Mouse (Mus musculus) spleen, embryonic (tissue): ENCODE data around the gene Mlx.

Experiments
- CTCF ChIA-PET: fragments of 350-600 bp; sonication (Branson Sonifier 250); formaldehyde crosslinking; loops from one replicate; lab custom pipeline; 2022; lab: Charles Lee

Gene Mlx

DNA sequence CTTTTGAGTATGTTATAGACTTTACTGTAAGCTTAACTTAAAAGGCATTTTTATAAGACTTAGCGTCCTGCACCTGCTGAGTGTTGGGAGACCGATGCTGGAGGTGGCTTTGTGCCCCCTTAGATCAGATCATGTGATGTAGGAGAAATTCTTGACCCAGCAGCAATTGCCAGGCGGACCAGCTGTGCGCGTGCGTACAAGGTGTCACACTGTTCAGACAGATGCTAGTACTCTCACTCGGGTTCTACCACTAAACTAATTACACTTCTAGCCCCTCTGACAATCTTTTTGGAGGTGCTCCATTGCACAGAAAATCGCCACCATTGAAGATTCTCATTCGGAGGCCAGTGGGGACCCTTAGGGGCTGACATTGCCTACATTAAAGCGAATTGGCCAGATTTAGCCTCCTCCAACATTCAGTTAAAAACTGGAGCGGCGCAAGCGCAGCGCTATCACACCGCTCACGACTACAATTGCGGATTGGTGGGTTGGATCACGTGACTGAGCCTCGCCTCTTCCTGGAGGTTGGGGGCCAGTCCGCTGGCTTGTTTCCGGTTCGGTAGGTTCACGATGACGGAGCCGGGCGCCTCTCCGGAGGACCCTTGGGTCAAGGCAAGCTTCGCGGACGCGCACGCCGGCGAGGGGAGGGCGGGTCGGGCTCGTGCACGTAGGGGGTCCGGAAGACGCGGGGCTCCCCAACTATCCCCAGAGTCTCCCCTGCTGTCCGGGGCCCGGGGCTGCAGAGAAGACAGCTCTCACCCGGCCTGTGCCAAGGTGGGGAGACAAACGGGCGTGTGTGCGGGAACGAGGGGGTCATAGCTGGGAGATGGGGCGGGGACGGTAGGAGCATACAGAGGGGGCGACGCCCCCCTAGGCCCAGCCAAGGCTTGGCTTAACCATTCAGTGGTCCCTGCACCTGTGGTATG, at the start of gene Mlx:
TSS of gene Mlx (plus strand) at position 522 of the 926 bp plus-strand sequence.
- CTCF ChIA-PET: no interaction called here

DNA sequence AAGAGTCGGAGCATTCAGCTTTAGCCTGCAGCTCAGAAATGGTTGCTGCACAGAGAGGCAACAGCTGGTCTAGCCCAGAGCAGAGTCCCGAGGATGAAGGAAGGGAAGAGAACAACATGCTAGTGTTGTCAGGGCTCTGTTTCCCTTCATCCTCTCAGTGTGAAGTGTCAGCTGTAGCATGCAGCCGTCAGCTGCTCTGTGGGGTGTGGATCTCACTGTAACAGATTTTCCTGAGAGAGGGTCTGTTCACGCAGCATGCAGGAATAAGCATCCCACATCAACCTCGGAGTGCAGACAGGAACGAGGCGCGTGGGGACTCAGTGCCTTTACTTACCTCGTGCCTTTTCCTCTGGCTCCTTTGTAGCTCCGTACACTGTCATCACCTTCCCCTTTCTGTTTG, 49.3 kb upstream of the Mlx start:
- CTCF ChIA-PET: no interaction called here

DNA sequence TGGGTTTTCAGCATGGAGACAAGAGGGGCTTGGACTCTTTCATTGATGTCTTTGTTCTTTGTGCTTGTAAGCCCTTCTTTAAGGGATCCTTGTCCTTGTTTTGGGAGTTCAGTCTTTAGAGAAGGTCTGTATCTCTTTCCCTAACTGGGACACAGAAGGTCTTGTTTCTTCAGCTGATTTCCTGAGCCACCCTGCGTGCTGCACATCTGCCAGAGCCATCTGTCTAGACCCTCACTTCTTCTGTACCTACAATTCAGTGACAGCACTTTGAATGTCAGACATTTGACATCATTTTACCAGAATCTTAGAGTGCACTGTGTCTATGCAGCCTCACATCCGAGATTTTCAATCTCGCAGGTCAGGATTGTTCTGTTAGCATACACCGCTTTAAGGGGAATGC, 41.3 kb upstream of the Mlx start:
- CTCF ChIA-PET: no interaction called here

DNA sequence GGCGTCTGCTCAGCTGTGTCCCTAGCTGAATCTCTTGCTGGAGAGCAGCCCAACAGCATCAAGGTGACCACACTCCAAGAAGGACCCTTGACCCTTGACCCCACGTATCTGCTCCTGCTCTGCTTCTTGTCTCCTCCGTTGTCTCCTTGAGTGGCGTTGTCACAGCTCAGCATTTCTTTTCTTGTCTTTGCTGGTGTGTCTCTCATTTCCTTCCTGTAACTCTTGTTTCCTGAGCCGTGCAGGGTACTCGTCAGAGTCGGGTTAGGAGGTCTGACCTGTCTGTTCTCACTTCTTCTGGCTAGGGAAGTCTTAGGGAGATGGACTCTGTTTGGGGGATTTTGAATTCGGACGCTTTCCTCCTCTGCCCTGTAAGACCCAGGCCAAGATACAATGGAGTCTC, 40.6 kb upstream of the Mlx start:
- CTCF ChIA-PET: no interaction called here

DNA sequence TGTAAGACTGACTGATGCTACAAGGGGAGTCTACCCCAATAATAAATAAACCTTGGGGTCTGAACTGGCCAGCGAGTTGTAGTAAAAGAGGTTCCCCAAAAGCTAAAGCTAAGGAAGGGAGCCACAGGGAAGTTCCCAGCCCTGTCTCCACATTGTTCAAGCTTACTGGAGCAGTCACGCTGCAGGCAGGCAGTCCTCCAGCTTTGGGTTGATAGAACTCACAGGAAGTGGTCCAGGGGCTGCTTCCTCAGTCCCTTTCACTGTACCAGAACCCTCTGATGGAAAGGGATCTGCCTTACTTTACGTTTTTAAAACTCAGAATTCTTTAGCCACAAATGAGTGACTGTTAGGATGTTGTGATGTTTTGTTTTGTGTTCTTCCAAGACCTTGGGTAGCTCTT, 39.6 kb upstream of the Mlx start:
- CTCF ChIA-PET: interaction anchor here (0.6 to 1.0 kb wide), 2 partner anchors 15 to 84 kb away, joined by 3 to 6 read pairs; no protein-coding TSS in a partner anchor

DNA sequence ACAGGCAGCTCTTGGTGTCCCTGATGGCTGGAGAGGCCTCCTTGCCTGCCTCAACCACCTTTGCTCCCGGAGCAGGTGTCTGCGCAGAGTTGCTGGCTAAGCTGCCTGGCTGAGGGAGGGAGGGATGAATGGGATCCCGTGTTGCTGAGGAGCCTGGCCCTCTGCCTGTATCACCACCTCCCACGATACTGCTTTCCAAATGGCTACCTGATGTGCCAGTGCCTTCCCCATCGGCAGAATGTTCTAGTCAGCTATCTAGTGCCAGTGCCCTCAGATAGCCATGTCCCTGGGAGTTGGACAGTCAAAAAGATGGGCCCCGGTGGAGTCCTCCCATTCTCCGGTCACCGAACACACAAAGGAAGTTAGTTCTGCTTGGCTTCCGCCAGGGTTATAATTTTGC, 36.7 kb upstream of the Mlx start:
- CTCF ChIA-PET: no interaction called here

DNA sequence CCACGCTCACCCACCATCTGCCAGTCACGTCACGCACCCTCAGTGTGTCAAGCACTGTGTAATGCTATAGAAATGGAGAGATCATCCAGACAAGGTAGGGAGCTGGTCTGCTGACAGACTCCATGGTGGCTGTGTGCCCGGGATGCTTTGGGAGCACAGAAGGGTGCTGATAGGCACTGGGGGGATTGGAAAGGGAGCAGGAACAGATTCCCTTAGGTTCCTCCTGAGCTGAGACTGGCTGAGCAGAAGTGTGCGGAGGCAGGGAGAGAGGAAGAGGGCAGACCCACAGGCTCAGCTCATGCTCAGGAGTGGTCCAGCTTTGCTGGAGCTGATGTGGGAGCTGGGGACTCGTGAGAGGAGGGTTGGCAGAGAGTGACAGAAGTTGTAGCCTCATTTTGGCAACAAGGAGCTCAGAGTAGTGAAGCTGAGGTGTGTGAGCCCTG, 36.0 kb upstream of the Mlx start:
- CTCF ChIA-PET: no interaction called here

DNA sequence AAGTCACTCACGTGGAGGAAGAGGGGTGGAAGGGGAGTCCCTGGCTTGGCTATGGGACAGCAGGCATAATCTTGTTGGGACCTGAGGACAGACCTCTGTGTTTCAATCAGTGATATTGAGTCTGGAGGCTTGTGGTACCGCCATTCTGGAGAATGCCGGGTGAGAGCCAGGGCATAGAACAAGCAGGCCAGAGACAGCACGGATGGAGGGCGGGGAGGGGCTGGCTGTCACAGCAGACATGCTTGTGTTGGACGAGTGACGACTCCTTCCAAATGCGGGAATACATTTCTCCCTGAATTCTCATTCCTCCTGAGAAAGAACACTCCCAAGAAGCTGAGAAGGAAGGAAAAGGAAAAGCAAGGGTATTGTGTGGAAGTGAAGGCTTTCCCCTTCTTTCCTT, 35.5 kb upstream of the Mlx start:
- CTCF ChIA-PET: no interaction called here

DNA sequence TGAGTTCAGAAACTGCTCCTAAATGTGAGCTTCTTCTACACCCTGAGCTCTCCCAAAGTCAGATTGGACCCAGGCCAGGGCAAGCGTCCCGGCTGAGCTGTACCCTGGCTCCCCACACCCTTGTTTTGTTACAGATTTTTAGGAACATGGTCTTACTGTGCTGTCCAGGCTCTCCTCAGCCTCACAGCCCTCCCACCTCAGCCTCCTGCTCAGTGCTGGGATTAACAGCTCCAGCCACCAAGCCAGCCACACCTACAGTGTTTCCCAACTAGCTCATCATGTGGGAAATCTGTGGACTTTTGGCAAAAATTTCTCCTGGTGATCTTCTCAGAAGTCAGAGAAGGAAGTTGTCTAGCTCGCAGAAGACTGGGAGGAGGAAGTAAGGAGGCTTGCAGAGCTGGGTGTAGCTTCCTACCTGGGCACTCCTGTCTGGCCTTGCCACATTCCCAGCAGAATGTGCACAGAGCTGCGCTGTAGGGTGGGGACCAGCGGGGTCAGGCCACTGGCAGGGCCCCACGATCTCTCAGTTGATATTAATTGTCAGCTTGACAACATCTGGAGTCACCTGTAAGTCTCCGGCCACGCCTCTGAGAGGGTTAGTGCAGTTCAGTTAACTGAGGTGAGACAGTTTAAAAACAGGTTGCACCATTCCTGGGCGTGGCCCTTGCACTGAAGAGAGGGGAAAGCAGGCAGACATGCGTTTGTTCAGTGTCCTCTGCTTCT, 34.2 kb upstream of the Mlx start:
- CTCF ChIA-PET: interaction anchor here (0.5 to 1.1 kb wide), 2 partner anchors 50 to 116 kb away, joined by 3 to 6 read pairs; no protein-coding TSS in a partner anchor

DNA sequence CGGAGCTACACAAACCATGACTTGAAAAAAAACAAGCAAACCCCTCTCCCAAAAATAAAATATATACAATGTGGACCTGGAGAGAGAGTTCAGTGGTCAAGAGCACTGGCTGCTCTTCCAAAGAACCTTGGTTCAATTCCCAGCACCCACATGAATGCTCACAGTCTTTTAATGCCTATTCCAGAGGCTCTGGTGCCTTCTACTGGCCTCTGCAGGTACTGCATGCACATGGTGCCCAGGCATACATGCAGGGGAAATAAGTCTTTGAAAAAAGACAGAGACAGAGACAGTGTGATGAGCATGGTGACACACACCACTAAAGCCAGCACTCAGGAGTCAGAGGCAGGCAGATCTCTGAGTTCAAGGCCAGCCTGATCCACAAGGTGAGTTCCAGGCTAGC, 33.1 kb upstream of the Mlx start:
- CTCF ChIA-PET: interaction anchor here (0.7 to 0.9 kb wide), 2 partner anchors 70 to 264 kb away, joined by 3 to 6 read pairs; no protein-coding TSS in a partner anchor

DNA sequence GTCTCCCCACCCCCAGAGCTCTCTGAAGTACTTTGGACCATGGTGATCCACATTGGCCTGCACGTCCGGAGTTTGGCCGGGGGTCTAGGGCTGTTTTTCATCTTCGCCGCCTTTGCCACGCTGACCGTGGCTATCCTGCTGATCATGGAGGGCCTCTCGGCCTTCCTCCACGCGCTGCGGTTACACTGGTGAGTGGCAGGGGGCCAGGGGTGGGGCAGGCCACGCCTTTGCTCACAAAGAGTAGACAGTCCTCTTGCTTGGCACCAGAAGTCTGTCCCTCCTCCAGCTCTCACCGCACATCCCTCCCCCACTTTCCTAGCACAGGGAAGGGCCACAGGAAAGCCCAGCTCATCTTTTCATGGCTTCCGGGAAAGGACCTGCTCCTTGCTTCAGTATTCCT, 31.7 kb upstream of the Mlx start:
- CTCF ChIA-PET: interaction anchor here (0.6 kb wide), 1 partner anchor 69 kb away, joined by 3 read pairs; no protein-coding TSS in a partner anchor

DNA sequence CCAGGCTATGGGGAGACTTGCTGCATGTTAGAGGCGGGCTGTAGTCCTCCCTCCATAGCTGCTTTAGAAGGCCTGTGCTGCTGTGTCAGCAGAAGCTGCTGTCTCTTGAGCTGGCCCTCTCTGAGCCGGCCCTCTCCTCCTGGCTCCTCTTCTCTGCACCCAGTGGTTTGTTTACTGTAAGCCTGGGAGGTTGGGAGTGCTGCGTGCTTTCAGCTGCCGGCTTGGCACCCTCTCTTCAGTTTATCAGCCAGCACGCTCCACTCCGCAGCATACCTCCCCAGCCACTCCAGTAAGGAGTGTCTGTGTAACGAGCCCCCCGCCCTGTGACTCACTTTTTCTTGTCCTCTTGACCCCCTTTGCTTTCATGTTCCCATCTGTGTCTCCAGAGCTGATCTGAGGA, 30.2 kb upstream of the Mlx start:
- CTCF ChIA-PET: interaction anchor here (1.0 to 1.8 kb wide), 2 partner anchors 55 to 73 kb away, joined by 5 read pairs; no protein-coding TSS in a partner anchor

DNA sequence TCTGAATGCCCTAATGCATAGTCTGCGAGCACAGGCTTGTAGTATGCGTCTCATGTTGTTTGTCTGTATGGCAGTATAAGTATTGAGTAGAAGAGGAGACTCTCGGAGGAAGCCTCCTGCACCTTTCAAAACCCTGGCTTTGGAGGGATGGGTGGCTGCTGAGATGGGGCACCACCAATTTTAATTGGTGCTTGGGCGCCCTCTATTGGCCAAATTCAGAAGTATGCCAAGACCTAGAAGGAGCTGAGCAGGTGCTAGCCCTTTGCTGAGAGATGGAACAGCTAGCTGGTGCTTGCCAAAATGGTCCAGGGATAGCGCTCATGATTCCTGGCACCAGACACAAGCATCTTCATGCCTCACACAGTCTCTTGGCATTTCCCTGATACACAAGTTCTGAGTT, 29.2 kb upstream of the Mlx start:
- CTCF ChIA-PET: interaction anchor here (0.6 to 1.8 kb wide), 3 partner anchors 9 to 74 kb away, joined by 4 to 5 read pairs (median 4); no protein-coding TSS in a partner anchor

DNA sequence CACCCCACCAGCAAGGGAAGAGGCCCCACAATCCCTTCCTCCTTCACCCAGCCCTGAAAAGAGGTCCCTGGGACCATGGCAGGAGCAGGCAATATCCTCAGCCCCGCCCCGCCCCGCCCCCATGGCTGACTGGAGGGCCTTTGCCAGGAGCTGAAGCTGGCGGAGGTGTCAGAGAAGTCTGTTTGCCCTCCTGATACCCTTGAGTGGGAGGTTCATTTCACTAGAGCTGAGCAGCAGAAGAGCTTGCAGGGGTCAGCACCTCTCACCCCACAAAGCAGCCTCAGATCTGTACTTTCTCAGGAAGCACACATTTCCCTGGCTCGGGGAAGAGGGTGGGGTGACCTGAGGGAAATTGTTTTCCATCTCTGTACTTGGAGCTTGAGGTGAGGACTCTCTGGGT, 28.4 kb upstream of the Mlx start:
- CTCF ChIA-PET: interaction anchor here (0.6 to 1.4 kb wide), 4 partner anchors 8 to 123 kb away, joined by 3 to 4 read pairs (median 3); no protein-coding TSS in a partner anchor

DNA sequence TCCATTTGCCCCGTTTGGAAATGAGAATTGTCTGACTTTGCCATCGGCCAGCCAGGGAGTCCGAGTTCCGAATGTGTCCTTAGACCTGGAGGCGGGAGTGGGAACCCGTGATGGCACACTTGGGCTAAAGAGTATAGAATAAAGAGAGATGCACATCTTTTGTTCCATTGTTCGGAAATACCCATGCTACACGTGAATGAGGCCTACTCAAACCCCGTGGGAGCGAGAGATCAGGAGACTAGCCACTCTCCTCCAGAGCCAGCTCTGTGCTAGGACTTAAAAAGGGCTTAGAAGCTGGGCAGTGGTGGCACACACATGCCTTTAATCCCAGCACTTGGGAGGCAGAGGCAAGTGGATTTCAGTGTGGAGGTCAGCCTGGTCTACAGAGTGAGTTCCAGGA, 27.6 kb upstream of the Mlx start:
- CTCF ChIA-PET: interaction anchor here (1.2 kb wide), 1 partner anchor 76 kb away, joined by 3 read pairs; no protein-coding TSS in a partner anchor

DNA sequence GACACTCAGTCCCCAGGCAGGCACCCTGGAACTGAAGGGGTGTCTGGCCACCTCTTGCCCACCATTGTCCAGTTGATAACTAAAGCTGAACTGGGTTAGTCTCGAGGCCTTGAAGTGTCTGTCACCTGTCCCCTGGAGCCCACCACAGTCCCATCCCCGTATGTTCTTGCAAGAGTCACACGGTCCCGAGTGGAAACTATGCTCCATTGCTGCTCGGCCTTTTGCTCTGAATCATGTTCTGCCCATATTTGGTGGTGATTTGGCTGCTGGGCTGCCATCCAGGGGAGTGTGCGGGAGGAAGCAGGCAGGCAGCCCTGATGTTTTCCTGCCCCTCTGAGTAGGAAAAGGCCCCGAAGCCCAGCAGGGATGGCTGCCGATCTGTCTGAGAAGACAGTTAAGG, 27.0 kb upstream of the Mlx start:
- CTCF ChIA-PET: interaction anchor here (0.6 to 0.7 kb wide), 2 partner anchors 38 to 77 kb away, joined by 3 read pairs; no protein-coding TSS in a partner anchor

DNA sequence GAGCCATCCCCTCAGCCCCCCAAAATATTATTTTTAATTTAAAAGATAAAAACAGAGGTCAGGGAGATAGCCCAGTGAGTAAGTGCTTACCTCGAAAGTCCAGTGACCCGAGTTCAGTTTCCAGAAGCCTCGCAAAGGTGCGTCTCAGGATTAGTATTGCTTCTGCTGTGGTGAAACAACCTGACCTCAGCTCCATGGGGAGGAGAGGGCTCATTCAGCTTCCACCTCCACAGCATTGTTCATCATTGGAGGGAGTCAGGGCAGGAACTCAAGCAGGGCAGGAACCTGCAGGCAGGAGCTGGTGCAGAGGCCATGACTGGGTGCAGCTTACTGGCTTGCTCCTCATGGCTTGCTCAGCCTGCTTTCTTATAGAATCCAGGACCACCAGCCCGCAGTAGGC, 26.0 kb upstream of the Mlx start:
- CTCF ChIA-PET: no interaction called here

DNA sequence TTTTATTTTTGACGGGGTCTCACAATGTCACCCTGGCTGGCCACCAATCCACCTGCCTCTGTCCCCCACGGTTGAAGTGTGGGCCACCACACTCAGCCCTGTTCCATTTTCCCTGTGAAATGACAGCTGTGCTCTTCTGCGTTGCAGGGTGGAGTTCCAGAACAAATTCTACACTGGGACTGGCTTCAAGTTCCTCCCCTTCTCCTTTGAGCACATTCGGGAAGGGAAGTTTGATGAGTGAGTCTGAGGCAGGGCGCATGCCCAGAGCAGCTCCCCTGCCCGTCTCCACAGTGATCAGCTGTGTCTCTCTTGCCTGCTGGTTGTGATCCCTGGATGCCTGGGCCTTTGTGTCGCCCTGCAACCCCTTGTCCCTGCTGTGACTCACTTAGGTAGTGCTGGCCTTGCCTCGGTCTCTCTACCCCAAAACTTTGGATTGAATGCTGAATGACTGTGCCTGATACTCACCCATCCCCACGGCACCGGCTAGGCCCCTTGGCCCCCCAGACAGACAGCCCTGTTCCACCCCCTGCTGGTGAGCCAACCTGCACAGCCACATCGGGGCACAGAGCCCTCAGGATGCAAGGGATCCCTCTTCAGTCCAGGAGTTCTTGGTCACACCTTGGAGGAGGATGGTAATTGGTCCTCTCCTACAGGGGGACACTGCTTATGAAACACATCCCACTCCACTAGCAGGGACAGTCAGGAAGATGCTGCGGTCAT, 24.8 kb upstream of the Mlx start:
- CTCF ChIA-PET: no interaction called here

DNA sequence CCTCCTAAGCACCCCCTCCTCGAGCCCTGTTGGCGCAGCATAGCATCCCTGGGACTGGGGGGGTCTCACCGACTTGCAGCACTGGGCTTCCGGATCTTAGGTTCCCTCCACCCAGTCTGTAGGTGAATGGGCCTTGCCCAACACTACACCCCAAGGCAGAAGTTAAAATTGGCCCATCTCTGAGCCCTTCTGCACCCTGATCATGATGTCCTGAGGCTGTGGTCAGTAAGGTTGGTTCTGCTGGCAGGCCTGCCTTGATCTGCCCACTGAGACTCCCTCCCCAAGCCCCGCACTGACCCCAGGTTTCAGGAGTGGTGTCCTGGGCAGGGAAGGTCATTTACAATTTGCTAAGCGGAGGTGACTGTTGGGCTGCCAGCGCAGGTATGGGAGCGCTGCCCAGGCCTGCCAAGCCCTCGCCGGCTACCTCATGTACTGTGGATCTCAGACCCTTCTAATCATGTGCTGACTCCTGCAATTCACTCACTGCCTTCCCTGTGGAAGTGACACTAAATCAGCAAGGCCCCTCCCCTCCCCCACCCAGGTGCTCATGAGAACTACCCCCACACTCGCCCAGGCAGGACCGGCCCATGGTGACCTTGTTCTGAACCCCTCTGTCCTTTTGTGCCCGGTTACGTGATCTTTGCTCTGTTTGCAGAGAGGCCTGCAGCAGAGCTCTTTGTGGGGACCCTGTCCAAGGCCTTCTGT, 24.0 kb upstream of the Mlx start:
- CTCF ChIA-PET: interaction anchor here (0.8 kb wide), 1 partner anchor 382 kb away, joined by 13 read pairs; no protein-coding TSS in a partner anchor

DNA sequence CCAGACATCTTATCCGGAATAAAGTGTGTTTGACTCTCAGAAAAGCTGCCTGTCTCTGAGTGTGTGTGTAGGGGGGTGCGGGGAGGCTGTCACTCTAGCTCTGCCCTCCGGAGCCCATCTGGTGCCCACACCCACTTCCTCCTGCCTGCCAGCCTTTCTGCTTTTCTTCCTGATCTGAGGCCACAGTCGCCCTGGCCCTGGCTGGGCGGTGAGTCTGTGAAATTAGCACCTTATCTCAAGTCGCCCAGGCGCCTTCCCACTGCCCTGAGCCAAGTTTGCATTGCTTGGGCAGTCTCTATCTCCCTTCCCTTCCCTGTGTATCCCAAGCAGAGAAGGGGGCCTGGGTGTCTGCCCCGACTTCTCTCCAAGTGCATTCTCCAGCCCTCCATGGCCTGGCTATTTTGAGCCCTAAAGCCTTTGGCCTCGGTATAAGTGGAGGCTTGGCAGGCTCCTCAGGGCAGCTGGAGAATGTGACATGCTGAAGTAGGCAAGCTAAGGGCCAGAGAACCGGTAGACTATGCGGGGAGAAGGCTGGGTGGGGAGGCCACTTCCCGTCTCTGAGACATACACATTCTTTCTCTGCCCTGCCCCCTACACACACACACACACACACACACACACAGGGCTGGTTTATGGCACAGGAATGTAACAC, 23.3 kb upstream of the Mlx start:
- CTCF ChIA-PET: interaction anchor here (0.8 kb wide), 1 partner anchor 383 kb away, joined by 13 read pairs; no protein-coding TSS in a partner anchor
